Mouse (Mus musculus): ENCODE results near the gene Tomm40l. TPM values are rescaled to one million over a fixed set of nuclear protein-coding genes. Genes with fewer than 3 reads are reported as not detected.

Gene Tomm40l
- polyA plus RNA-seq, 1 experiment, result 20.3 TPM

GRCm38 (mm10) chr1:171209409-171209808 lies 12.9 kb downstream of the Tomm40l start:
- no peak for DNase-seq (ENCODE audit: low read depth in 1 of 2, low spot score in 2 of 2)
- 21% methylated on average over 4 of the region's 4 CpGs for WGBS
- Histone ChIP-seq H3K4me3 (ENCODE audit: extremely low read depth, insufficient read depth, insufficient read length) (no peak overlapping the region), H3K27ac (ENCODE audit: insufficient read depth, low read length) (no peak overlapping the region), H3K4me1 (ENCODE audit: control insufficient read depth, insufficient read depth, insufficient read length) (no peaks in the 10 kb centered on the region), H3K36me3 (ENCODE audit: control insufficient read depth, insufficient read depth, low read length) (no peaks in the 10 kb centered on the region), H3K27me3 (ENCODE audit: control insufficient read depth, insufficient read depth, low read length) (no peaks in the 10 kb centered on the region)
- TF ChIP-seq POLR2A (IDR thresholded peaks at IDR 0.05; ENCODE audit: low read depth, low read length) (no peak), CTCF (IDR thresholded peaks at IDR 0.05; ENCODE audit: extremely low read depth, insufficient read depth, insufficient read length, insufficient replicate concordance) (no peak)

- no peak overlapping the region for H3K27ac ChIP-seq (ENCODE audit: insufficient read depth, low read length)
- WGBS, result 72% methylated on average over 6 of the region's 6 CpGs
Measured at GRCm38 (mm10) chr1:171205704-171206493, 16.4 kb downstream of the Tomm40l start.

DNA sequence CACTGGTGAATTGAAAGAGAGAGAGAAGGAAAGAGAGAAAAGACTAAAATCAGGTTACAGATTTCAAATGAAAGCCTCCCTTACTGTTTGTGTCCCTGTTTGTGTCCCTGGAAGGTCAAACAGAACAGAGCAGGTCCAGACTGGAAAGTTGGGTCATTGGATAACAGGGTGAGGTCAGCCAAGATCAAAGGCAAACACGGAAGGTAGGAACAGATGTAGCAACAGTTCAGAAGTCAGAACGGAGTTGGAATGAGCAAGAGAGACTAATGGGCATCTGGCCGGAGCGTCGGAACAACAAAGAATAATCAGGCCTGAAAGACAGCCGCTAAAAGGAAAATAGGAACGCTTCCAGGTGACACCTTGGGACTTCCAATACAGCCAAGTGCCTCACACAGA lies 18.1 kb downstream of the Tomm40l start:
- no peak overlapping the region for H3K4me3 ChIP-seq (ENCODE audit: extremely low read depth, insufficient read depth, insufficient read length)
- H3K4me1 ChIP-seq (ENCODE audit: control insufficient read depth, insufficient read depth, insufficient read length), result no peaks in the 10 kb centered on the region
- no peak overlapping the region for H3K27ac ChIP-seq (ENCODE audit: insufficient read depth, low read length)
- TF ChIP-seq CTCF (IDR thresholded peaks at IDR 0.05; ENCODE audit: extremely low read depth, insufficient read depth, insufficient read length, insufficient replicate concordance), result no peak
- TF ChIP-seq POLR2A (IDR thresholded peaks at IDR 0.05; ENCODE audit: low read depth, low read length), result no peak
- WGBS, result 91% methylated on average over 7 of the region's 7 CpGs
- DNase-seq (ENCODE audit: low read depth in 1 of 2, low spot score in 2 of 2), result no peak
- no peaks in the 10 kb centered on the region for H3K36me3 ChIP-seq (ENCODE audit: control insufficient read depth, insufficient read depth, low read length)
- no peaks in the 10 kb centered on the region for H3K27me3 ChIP-seq (ENCODE audit: control insufficient read depth, insufficient read depth, low read length)

More at GRCm38 (mm10) chr1:171205704-171206493, 16.4 kb downstream of the Tomm40l start:
- Histone ChIP-seq H3K27me3 (ENCODE audit: control insufficient read depth, insufficient read depth, low read length) (no peaks in the 10 kb centered on the region), H3K36me3 (ENCODE audit: control insufficient read depth, insufficient read depth, low read length) (no peaks in the 10 kb centered on the region), H3K4me1 (ENCODE audit: control insufficient read depth, insufficient read depth, insufficient read length) (no peaks in the 10 kb centered on the region), H3K4me3 (ENCODE audit: extremely low read depth, insufficient read depth, insufficient read length) (no peak overlapping the region)
- no peak for DNase-seq (ENCODE audit: low read depth in 1 of 2, low spot score in 2 of 2)
- TF ChIP-seq CTCF (IDR thresholded peaks at IDR 0.05; ENCODE audit: extremely low read depth, insufficient read depth, insufficient read length, insufficient replicate concordance), result no peak
- no peak for TF ChIP-seq POLR2A (IDR thresholded peaks at IDR 0.05; ENCODE audit: low read depth, low read length)

DNA sequence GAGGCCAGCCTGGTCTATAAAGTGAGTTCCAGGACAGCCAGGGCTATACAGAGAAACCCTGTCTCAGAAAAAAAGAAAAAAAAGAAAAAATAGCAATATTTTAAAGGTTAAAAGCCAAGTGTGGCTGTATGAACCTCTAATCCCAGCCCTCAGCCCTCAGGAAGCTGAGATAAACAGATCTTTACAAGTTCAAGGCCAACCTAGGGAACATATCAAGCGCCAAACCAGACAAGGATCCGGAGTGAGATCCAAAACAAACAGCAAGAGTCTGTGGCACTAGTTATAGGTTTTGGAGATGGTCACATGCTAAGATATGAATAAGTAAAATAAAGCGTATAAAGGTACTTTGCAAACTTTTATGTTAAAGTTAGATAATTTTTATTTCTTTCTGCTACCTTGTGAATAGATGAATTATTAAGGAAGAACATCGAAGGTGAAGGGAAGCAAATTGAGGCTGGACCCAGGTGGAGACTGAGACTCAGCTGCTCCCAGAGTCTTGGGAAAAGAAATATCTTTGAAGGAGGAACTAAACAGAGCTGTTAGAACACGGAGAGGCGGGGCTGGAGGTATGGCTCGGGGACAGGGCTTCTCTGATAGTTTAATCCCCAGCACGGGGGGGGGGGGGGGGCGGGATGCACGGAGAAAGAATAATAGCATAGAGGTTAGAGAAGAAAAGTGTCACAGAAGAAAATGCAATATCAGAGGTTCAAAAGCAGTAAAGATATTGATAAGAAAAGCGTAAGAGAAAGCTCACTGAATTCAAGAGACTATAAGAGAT lies 18.7 kb downstream of the Tomm40l start:
- 51% methylated on average over 11 of the region's 11 CpGs for WGBS
- Histone ChIP-seq H3K36me3 (ENCODE audit: control insufficient read depth, insufficient read depth, low read length) (no peaks in the 10 kb centered on the region), H3K4me3 (ENCODE audit: extremely low read depth, insufficient read depth, insufficient read length) (no peak overlapping the region), H3K27me3 (ENCODE audit: control insufficient read depth, insufficient read depth, low read length) (no peaks in the 10 kb centered on the region), H3K27ac (ENCODE audit: insufficient read depth, low read length) (no peak overlapping the region), H3K4me1 (ENCODE audit: control insufficient read depth, insufficient read depth, insufficient read length) (no peaks in the 10 kb centered on the region)
- TF ChIP-seq POLR2A (IDR thresholded peaks at IDR 0.05; ENCODE audit: low read depth, low read length) (no peak), CTCF (IDR thresholded peaks at IDR 0.05; ENCODE audit: extremely low read depth, insufficient read depth, insufficient read length, insufficient replicate concordance) (no peak)
- no peak for DNase-seq (ENCODE audit: low read depth in 1 of 2, low spot score in 2 of 2)

GRCm38 (mm10) chr1:171200769-171201168 lies 21.5 kb downstream of the Tomm40l start:
- DNase-seq (ENCODE audit: low read depth in 1 of 2, low spot score in 2 of 2), result no peak
- H3K27ac ChIP-seq (ENCODE audit: insufficient read depth, low read length), result no peak overlapping the region
- no peak overlapping the region for H3K4me3 ChIP-seq (ENCODE audit: extremely low read depth, insufficient read depth, insufficient read length)
- 94% methylated on average over 1 of the region's 1 CpGs for WGBS
- peaks cover 2% of the 10 kb centered on the region; the same call in 1 of the 2 replicates for H3K4me1 ChIP-seq (ENCODE audit: control insufficient read depth, insufficient read depth, insufficient read length)
- TF ChIP-seq POLR2A (IDR thresholded peaks at IDR 0.05; ENCODE audit: low read depth, low read length) (no peak), CTCF (IDR thresholded peaks at IDR 0.05; ENCODE audit: extremely low read depth, insufficient read depth, insufficient read length, insufficient replicate concordance) (no peak)
- H3K36me3 ChIP-seq (ENCODE audit: control insufficient read depth, insufficient read depth, low read length), result no peaks in the 10 kb centered on the region
- H3K27me3 ChIP-seq (ENCODE audit: control insufficient read depth, insufficient read depth, low read length), result 0 out of 2 replicates have a peak, but pooled peaks cover 2% of the 10 kb centered on the region

DNA sequence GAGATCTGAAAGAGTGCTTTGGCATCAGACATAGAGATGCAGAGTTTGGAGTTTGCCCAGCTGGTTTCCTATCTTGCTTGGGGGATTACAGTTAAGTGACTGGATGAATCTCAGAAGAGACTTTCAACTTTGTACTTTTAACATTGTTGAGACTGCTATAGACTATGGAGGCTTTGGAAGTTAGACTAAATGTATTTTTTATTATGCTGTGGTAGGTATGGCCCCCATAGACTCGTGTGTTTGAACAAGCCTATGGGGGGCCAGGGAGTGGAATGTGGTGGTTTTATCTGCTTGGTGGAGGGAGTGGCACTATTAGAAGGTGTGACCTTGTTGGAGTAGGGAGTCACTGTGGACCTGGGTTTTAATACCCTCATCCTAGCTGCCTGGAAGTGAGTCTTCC lies 22.8 kb downstream of the Tomm40l start:
- DNase-seq (ENCODE audit: low read depth in 1 of 2, low spot score in 2 of 2), result no peak
- 74% methylated on average over 1 of the region's 1 CpGs for WGBS

More for the DNA sequence above, 22.8 kb downstream of the Tomm40l start:
- Histone ChIP-seq H3K4me3 (ENCODE audit: extremely low read depth, insufficient read depth, insufficient read length) (no peak overlapping the region), H3K4me1 (ENCODE audit: control insufficient read depth, insufficient read depth, insufficient read length) (peaks cover 6% of the 10 kb centered on the region; the same call in 1 of the 2 replicates), H3K27ac (ENCODE audit: insufficient read depth, low read length) (no peak overlapping the region), H3K27me3 (ENCODE audit: control insufficient read depth, insufficient read depth, low read length) (peaks cover 6% of the 10 kb centered on the region; the same call in 1 of the 2 replicates), H3K36me3 (ENCODE audit: control insufficient read depth, insufficient read depth, low read length) (no peaks in the 10 kb centered on the region)
- TF ChIP-seq POLR2A (IDR thresholded peaks at IDR 0.05; ENCODE audit: low read depth, low read length) (no peak), CTCF (IDR thresholded peaks at IDR 0.05; ENCODE audit: extremely low read depth, insufficient read depth, insufficient read length, insufficient replicate concordance) (no peak)
